Mouse (Mus musculus) CH12.LX (cell line): Measurements from ENCODE around the gene Homer3. TPM values are rescaled to one million over a fixed set of nuclear protein-coding genes. Genes with fewer than 3 reads are reported as not detected.

Experiments
- DNase-seq: peaks from one replicate; pipeline ENCODE4 v3.0.0-alpha.2; 2013; ENCODE audit errors: extremely low read depth
- H3K27ac ChIP-seq: 2 replicates; pipeline ENCODE4 v1.5.1; 2012; ENCODE audit warnings: low read depth, mild to moderate bottlenecking, control low read depth, moderate library complexity; ENCODE audit not compliant: insufficient read depth
- H3K27me3 ChIP-seq: replicated peaks from 2 replicates; pipeline ENCODE3; 2012; ENCODE audit warnings: inconsistent platforms
- H3K36me3 ChIP-seq, 2 experiments: replicated peaks in 1 of 2; 2 replicates each; pipeline versions ENCODE3 to v1.6.1; 2012; ENCODE audit warnings: inconsistent platforms in 1 of 2, low read length in 1 of 2, mild to moderate bottlenecking in 1 of 2, mixed read lengths in 1 of 2, moderate library complexity in 1 of 2; ENCODE audit not compliant: control insufficient read depth in 1 of 2, insufficient read depth in 1 of 2
- H3K4me1 ChIP-seq, 2 experiments: 2 replicates each; pipeline ENCODE4 v1.6.1; 2012; ENCODE audit warnings: inconsistent platforms in 1 of 2, moderate library complexity in 1 of 2; ENCODE audit not compliant: insufficient read depth in 2 of 2, control insufficient read depth in 1 of 2
- H3K4me2 ChIP-seq: 2 replicates; pipeline ENCODE4 v1.6.1; 2012; ENCODE audit warnings: low read depth, mild to moderate bottlenecking, control low read depth; ENCODE audit not compliant: poor library complexity, insufficient read depth, severe bottlenecking
- H3K4me3 ChIP-seq, 3 experiments: fragments of 150-350 bp in 1 of 3; sonication (generic) in 1 of 3; replicated peaks in 1 of 3; 2 replicates each; pipeline versions ENCODE3 to v1.5.1; 2011 to 2012; ENCODE audit warnings: low read depth in 2 of 3, low read length in 2 of 3, mild to moderate bottlenecking in 2 of 3, moderate library complexity in 2 of 3, control low read depth in 1 of 3, improper control_type of control experiment in 1 of 3, inconsistent platforms in 1 of 3, mixed read lengths in 1 of 3; ENCODE audit not compliant: poor library complexity in 1 of 3
- H3K79me2 ChIP-seq: replicated peaks from 2 replicates; pipeline ENCODE4 v1.6.1; 2012; ENCODE audit warnings: mild to moderate bottlenecking, moderate library complexity; ENCODE audit not compliant: control insufficient read depth, poor library complexity, insufficient read depth, severe bottlenecking; ENCODE audit errors: extremely low read depth
- H3K9ac ChIP-seq: 2 replicates; pipeline ENCODE4 v1.6.1; 2012; ENCODE audit warnings: low read depth, mild to moderate bottlenecking, control low read depth, moderate library complexity; ENCODE audit not compliant: insufficient read depth
- H3K9me3 ChIP-seq: replicated peaks from 2 replicates; pipeline ENCODE3; 2012; ENCODE audit warnings: low read length, inconsistent platforms, mixed read lengths
- CHD1 ChIP-seq: IDR thresholded peaks from 2 replicates; pipeline ENCODE4 v1.6.1; 2012; ENCODE audit warnings: low read depth, low read length, improper control_type of control experiment, inconsistent platforms
- EP300 ChIP-seq: IDR thresholded peaks from 2 replicates; pipeline ENCODE4 v1.6.1; 2011; ENCODE audit warnings: low read length, improper control_type of control experiment
- ETS1 ChIP-seq: conservative IDR thresholded peaks from 2 replicates; pipeline ENCODE4 v1.6.1; 2012; ENCODE audit warnings: low read depth, mild to moderate bottlenecking, inconsistent platforms, low read length, improper control_type of control experiment, moderate library complexity
- GABPA ChIP-seq: IDR thresholded peaks from 2 replicates; pipeline ENCODE4 v1.6.1; 2012; ENCODE audit warnings: low read depth, low read length, improper control_type of control experiment, inconsistent platforms; ENCODE audit not compliant: insufficient replicate concordance
- HCFC1 ChIP-seq: IDR thresholded peaks from 2 replicates; pipeline ENCODE4 v1.6.1; 2012; ENCODE audit warnings: low read depth, mild to moderate bottlenecking, inconsistent platforms, low read length, improper control_type of control experiment
- IRF4 ChIP-seq: IDR thresholded peaks from 2 replicates; pipeline ENCODE4 v1.6.1; 2014; ENCODE audit warnings: low read depth, mild to moderate bottlenecking, inconsistent platforms, low read length, improper control_type of control experiment
- JUN ChIP-seq: IDR thresholded peaks from 2 replicates; pipeline ENCODE4 v1.6.1; 2011; ENCODE audit warnings: low read depth, mild to moderate bottlenecking, low read length, improper control_type of control experiment, moderate library complexity; ENCODE audit not compliant: insufficient read depth
- RAD21 ChIP-seq: IDR thresholded peaks from 2 replicates; pipeline ENCODE4 v1.6.1; 2011; ENCODE audit warnings: low read depth, mild to moderate bottlenecking, low read length, improper control_type of control experiment, moderate library complexity
- TBP ChIP-seq: conservative IDR thresholded peaks from 2 replicates; pipeline ENCODE4 v1.6.1; 2011; ENCODE audit warnings: low read depth, low read length, improper control_type of control experiment
- TCF12 ChIP-seq: IDR thresholded peaks from 2 replicates; pipeline ENCODE4 v1.6.1; 2014; ENCODE audit warnings: low read depth, mild to moderate bottlenecking, inconsistent platforms, low read length, improper control_type of control experiment
- UBTF ChIP-seq: IDR thresholded peaks from 2 replicates; pipeline ENCODE4 v1.6.1; 2012; ENCODE audit warnings: low read depth, mild to moderate bottlenecking, inconsistent platforms, low read length, improper control_type of control experiment, moderate library complexity
- ZMIZ1 ChIP-seq: IDR thresholded peaks from 2 replicates; pipeline ENCODE4 v1.6.1; 2012; ENCODE audit warnings: low read depth, mild to moderate bottlenecking, inconsistent platforms, low read length, improper control_type of control experiment
- dilution Hi-C: fragments of 300-500 bp; cut with MboI; formaldehyde crosslinking; loops from 2 replicates; pipeline ENCODE4 v1.14.3; 2020; ENCODE audit warnings: low sequenced_read_pairs; ENCODE audit not compliant: extremely low pct_unique_long_range_greater_than_20kb, extremely low pct_ligation_motif_present
- in situ Hi-C: fragments of 300-500 bp; cut with MboI; formaldehyde crosslinking; loops from 3 replicates; pipeline ENCODE4 v1.14.3; 2019; ENCODE audit warnings: low sequenced_read_pairs, low pct_ligation_motif_present, low pct_unique_long_range_greater_than_20kb, mixed read lengths
- polyA plus RNA-seq: library from polyadenylated mRNA; unstranded; fragments of >175 nt; gene quantifications from 2 replicates; pipeline ENCODE4 v1.2.1, GENCODE M21; 2012; ENCODE audit warnings: low read depth; ENCODE audit not compliant: insufficient read length
- total RNA-seq, 2 experiments: library from RNA; depleted of rRNA; stranded (reverse); fragments of 300-350 nt in 1 of 2; fragments of >200 nt in 1 of 2; gene quantifications; 2 replicates each; pipeline ENCODE4 v1.2.3; 2012 to 2014

Homer3 gene
- total and polyA plus RNA-seq, 3 experiments, result 9.0 to 14.0 (median 11.8) TPM

GRCm38 (mm10) chr8:70279266-70279665 is 3.4 kb upstream of the Homer3 start:
- no peaks in the 10 kb centered on the region for H3K79me2 ChIP-seq
- dilution Hi-C loops, result no loop called here
- DNase-seq, result no peak
- in situ Hi-C loops, result no loop called here
- H3K4me3 ChIP-seq, result no peak overlapping the region
- H3K27me3 ChIP-seq, result no peaks in the 10 kb centered on the region
- TF ChIP-seq RAD21, result no peak
- no peak for TF ChIP-seq EP300
- no peak for TF ChIP-seq CHD1
- peaks cover 13 to 20% of the 10 kb centered on the region in 2 experiments for H3K4me1 ChIP-seq
- no peak overlapping the region for H3K9ac ChIP-seq
- no peak overlapping the region for H3K27ac ChIP-seq
- H3K4me2 ChIP-seq, result no peak overlapping the region
- H3K9me3 ChIP-seq, result peaks cover 4% of the 10 kb centered on the region
- H3K36me3 ChIP-seq, result no peaks in the 10 kb centered on the region

GRCm38 (mm10) chr8:70281001-70281400 is 1.6 kb upstream of the Homer3 start:
- Histone ChIP-seq H3K36me3 (peaks cover 8 to 16% of the 10 kb centered on the region in 2 experiments), H3K27ac (no peak overlapping the region), H3K79me2 (no peaks in the 10 kb centered on the region), H3K9ac (no peak overlapping the region), H3K9me3 (no peaks in the 10 kb centered on the region), H3K4me1 (peaks cover 13 to 20% of the 10 kb centered on the region in 2 experiments), H3K27me3 (no peaks in the 10 kb centered on the region), H3K4me3 (no peak overlapping the region), H3K4me2 (no peak overlapping the region)
- dilution Hi-C loops (no loop called here), in situ Hi-C loops (no loop called here)
- no peak for DNase-seq
- TF ChIP-seq TBP (no peak), JUN (no peak), TCF12 (no peak), HCFC1 (no peak), ETS1 (no peak), IRF4 (no peak), ZMIZ1 (no peak), GABPA (no peak), UBTF (no peak)
